Mouse (Mus musculus) cerebellum, adult 9-10 months (tissue): ENCODE measurements at regions not wholly inside any gene's neighbourhood (a gene's known extent, or its start where the extent isn't known, plus 50 kb on each side); places are given as distances from the start of the nearest gene placed in this dataset.

Experiments used
- DNase-seq: peaks from one replicate; pipeline ENCODE4 v3.0.0; 2022

GRCm38 (mm10) chr12:31130434-31130833 is 56.8 kb downstream of the Fam110c start:
- DNase-seq = no peak

- no peak for DNase-seq
Observed at GRCm38 (mm10) chr12:31134465-31134992, 60.9 kb downstream of the Fam110c start.

GRCm38 (mm10) chr12:31136364-31136763 is 62.7 kb downstream of the Fam110c start:
- no peak for DNase-seq

- DNase-seq = no peak
Observed at GRCm38 (mm10) chr12:31136911-31137310, 63.2 kb downstream of the Fam110c start.

- no peak for DNase-seq
Observed at GRCm38 (mm10) chr12:31137431-31137830, 63.8 kb downstream of the Fam110c start.

GRCm38 (mm10) chr12:31139853-31140252 is 66.2 kb downstream of the Fam110c start:
- DNase-seq = no peak

- DNase-seq = no peak
Observed at GRCm38 (mm10) chr12:31143266-31143665, 69.6 kb downstream of the Fam110c start.

- no peak for DNase-seq
Observed at GRCm38 (mm10) chr12:31145032-31145781, 71.5 kb downstream of the Fam110c start.

GRCm38 (mm10) chr12:31148417-31149356 is 75.0 kb downstream of the Fam110c start:
- no peak for DNase-seq

GRCm38 (mm10) chr12:31153720-31154119 is 80.1 kb downstream of the Fam110c start:
- no peak for DNase-seq

- no peak for DNase-seq
Observed at GRCm38 (mm10) chr12:31154608-31155011, 80.9 kb downstream of the Fam110c start.

- no peak for DNase-seq
Observed at GRCm38 (mm10) chr12:31156154-31156720, 82.6 kb downstream of the Fam110c start.

- DNase-seq = no peak
Observed at GRCm38 (mm10) chr12:31157453-31157852, 83.1 kb upstream of the Gm6993 start.

- no peak for DNase-seq
Observed at GRCm38 (mm10) chr12:31157890-31158289, 82.7 kb upstream of the Gm6993 start.

GRCm38 (mm10) chr12:31158885-31159284 is 81.7 kb upstream of the Gm6993 start:
- DNase-seq = no peak

- DNase-seq = no peak
Observed at GRCm38 (mm10) chr12:31159378-31159777, 81.2 kb upstream of the Gm6993 start.

- DNase-seq = peak; percentile 4
Observed at GRCm38 (mm10) chr12:31168221-31168890, 72.2 kb upstream of the Gm6993 start.

GRCm38 (mm10) chr12:31170111-31170510 is 70.5 kb upstream of the Gm6993 start:
- no peak for DNase-seq

GRCm38 (mm10) chr12:31170546-31171160 is 69.9 kb upstream of the Gm6993 start:
- no peak for DNase-seq

GRCm38 (mm10) chr12:31171992-31172391 is 68.6 kb upstream of the Gm6993 start:
- DNase-seq = no peak

- no peak for DNase-seq
Observed at GRCm38 (mm10) chr12:31172451-31173318, 67.9 kb upstream of the Gm6993 start.
